Mouse (Mus musculus): Measurements from ENCODE around the gene Fam219a.

Gene Fam219a

GRCm38 (mm10) chr4:41470684-41471383, 98.5 kb downstream of the Fam219a start:
- no peak for DNase-seq (ENCODE audit: low read depth)

DNA sequence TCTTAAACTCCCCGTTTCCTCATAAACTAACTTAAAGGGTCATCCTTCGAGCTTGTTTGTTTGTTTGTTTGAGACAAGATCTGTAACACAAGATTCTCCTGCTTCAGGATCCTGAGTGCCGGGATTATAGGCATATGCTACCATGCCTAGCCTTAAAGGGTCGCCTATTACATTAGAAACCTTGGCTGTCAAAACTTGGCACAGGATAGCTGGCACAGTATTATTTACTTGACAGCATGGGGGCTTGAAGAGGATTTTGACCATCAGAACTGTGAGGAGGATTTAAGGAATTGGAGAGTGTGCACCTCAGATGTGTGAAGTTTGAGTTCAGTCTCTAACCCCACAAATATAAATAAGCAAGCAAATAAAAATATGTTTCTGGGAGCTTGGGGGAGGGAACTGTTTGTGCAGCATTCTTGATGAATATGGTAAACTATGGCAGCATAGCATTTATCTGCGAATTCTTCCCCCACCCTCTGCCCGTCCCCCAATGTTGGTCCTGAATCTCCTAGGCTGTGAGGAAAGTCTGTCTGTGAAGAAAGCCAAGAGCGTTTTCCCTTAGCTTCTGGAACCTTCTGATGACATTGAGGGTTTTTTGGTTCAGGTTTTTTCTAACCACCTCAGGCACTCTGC, 99.2 kb downstream of the Fam219a start:
- DNase-seq (ENCODE audit: low read depth): no peak

- no peak for DNase-seq (ENCODE audit: low read depth)
Measured at GRCm38 (mm10) chr4:41469199-41469598, 100.1 kb downstream of the Fam219a start.

DNA sequence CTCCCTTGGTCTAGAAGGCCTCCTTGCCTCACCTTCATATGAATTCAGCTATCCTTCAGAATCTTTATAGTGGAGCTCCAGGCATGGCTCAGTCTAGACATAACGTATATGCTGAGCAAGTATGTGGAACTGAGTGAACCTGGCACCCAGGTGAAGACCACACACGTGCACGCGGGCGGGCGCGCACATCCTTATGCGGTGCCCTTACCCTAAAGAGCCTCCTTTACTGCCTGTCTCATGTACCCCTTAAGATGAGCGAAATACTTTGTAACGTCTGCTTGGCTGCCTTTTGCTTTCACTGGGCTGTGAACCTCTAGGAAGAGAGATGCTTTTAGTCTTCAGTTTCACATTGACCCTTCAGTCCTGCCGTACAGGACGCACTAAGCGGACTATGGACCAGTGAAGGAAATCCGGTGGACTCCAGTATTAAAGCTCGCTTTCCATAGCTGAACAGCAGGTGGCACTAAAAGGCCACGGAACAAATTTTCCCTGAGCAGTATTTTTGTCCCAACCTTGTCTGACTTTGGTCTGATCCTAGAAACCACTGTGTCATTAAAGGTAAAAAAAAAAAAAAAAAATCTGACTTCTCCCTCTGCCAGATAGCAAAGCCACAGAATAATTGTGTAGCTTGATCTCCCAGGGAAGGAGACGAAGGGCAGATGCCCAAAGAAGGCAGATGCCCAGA, 100.8 kb downstream of the Fam219a start:
- peak; percentile 66 for DNase-seq (ENCODE audit: low read depth)

Data from induced T-regulatory cell, adult 2 months (primary cell).